Mouse (Mus musculus): ENCODE data around the gene Tpcn2. TPM values are rescaled to one million over a fixed set of nuclear protein-coding genes. Genes with fewer than 3 reads are reported as not detected.
A peak's percentile ranks its signal among the peaks of the same experiment; 100 is the strongest.

Gene Tpcn2
- 1 to 10 TPM; 1.7 to 3.4 TPM for total RNA-seq (2021)
- long read RNA-seq, experiment 1, partial matches to known transcripts, result 0 of 2 reads
- long read RNA-seq, experiment 1, other reads (novel, unspliced or antisense), result 2 of 2 reads
- long read RNA-seq, experiment 2, result 0 reads

DNA sequence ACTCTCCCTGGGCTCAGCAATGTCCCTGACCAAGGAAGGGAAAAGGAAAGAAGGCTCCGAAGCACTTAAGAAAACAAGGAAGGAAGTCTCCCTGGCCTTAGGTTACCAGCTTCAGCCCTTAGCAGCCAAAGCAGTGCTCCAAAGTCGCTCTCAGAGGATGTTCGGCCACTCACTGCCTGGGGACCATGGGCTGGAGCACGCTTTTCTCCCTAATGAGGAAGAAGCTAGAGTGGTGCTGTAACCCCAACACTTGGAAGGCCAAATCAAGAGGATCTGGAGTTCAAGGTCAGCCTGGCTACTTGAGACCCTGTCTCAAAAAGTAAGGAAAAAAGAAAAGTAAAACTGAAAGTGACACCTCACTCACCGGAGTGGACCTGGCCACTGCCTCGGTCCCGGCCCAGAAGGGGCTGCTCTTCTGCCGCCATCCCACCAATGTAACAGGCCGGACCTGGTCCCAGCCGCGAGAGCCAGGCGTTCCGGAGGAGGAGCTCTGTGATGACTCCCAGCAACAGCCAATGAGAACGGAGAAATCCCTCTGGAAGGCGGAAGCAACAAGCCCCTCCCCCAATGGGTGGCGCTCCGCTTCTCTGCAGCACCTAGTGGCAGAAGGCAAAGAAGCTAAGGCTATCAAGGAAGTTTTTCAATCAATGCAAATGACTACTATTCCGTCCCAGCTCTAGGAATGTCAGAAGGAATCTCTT lies at the start of gene Tpcn2:
TSS of gene Tpcn2 (minus strand) at position 525 of the 701 bp plus-strand sequence.
- peak; percentile 94 to 97 for DNase-seq

DNA sequence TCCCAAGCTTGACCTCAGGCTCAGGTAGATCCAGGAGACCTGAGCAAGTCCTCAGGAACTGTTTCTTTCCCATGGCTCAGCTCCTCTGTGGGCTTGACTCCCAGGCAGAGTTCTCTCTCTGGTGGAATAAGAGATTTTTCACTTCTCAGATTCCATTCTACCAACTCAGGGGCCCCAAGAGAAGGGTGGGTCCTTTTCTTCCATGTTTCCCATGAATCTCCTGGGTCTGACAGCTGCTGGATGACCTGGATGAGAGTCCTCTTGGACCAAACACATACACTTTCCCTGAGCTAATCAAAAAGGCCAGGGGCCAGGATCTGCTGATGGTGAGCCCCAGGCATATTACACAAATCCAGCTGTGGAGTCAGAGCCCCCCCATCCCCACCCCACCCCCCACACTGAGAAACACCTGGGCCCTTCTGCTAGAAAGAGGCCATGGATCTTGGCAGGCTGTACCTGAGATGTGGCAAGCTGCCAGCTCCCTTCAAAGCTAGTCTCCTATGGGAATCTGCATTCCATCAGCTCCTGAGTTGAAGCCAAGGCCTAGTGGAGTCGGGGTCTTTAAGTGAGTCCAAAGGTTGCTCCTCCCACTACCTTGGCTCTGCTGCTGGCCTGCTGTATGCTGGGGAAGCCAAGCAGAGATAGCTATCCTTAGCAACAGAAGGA lies 48.7 kb upstream of the Tpcn2 start:
- DNase-seq, result peak in 1 of 2 experiments; percentile 17

DNA sequence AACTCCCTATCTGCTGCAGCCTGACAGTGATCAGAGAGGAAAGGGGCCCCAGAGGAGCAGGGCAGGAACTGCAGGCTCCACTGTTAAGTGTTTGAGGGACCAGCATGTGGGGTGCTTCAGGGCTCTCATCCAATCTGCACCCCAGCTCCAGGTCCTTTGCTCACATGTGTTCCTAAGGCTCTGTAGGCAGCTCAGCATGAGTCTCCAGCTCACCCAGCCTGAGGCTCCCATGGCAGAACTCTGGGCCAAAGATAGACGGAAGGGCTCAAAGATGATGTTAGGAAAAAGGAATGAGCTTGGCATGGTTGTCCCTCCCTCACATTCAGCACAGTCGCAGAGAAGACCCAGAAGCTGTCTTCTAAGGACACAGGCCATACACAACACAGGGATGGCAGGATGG lies 46.8 kb upstream of the Tpcn2 start:
- no peak for DNase-seq

DNA sequence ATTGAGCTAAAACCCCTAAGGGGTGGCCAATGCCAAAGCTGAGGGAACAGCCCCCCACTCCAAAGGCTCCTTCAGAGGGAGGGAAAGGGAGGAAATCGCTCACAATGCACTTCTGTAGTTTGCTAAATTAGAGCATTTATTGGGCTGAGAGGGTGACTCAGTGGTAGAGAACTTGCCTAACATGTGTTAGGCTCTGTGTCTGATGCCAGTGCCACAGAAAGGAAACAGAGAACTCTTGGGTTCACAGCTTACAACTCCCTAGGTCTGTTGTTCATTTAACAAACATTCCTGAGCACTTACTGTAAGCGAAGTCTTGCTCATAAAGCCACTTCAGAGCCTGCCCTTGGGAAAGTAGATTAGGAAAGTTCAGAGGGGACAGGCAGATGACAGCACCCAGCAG lies 46.2 kb upstream of the Tpcn2 start:
- no peak for DNase-seq

DNA sequence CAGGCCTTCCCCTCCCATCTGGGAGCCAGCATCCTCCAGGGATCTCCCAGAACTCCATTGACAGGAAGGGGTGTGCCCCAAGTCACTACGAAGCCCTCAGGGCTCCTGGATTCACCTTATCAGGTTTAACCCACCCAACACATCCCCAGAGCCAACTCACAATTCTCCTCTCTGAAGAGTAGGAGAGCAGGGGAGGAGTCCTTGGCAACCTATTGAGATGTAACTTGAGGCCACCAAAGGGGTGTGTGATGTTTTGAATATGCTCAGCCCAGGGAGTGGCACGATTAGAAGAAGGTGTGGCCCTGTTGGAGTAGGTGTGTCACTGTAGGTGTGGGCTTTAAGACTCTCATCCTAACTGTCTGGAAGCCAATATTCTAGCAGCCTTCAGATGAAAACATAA lies 41.9 kb upstream of the Tpcn2 start:
- DNase-seq, result no peak

DNA sequence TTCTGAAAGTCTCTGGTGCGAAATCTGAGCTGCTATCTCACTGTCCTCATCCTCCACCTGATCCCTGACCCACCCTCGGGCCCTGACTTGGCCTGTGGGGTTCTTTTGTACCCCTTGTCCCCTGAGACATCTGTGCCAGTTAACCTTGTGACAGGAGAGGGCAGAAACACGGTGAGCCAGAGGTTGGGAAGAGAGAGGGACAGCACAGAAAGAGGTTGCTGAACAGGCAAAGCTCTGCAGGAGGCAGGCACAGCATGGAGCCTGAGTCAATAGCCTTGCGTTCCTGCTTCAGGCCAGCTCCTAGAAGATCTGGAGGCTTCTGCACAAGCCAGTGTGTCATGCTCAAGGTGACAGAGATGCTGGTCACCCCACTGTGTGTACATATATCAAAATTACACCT lies 39.8 kb upstream of the Tpcn2 start:
- DNase-seq, result no peak

DNA sequence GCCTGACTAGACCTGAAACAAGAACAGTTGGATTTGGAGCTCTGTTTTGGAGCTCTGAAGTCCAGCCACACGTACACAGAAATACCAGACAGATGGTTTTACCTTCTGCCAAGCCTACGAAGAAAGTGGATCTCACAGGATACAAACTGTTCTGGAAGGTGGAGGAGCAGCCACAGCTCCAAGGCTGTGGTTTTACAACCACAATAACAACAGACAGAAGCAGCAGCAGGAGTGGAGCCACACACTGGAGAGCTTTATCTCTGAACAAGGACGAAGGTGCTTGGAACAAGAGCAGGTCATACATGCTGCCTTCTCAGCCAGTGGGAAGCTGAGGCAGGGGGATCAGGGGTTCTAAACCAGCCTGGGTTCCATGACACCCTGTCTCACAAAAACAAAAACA lies 35.7 kb upstream of the Tpcn2 start:
- DNase-seq, result no peak

DNA sequence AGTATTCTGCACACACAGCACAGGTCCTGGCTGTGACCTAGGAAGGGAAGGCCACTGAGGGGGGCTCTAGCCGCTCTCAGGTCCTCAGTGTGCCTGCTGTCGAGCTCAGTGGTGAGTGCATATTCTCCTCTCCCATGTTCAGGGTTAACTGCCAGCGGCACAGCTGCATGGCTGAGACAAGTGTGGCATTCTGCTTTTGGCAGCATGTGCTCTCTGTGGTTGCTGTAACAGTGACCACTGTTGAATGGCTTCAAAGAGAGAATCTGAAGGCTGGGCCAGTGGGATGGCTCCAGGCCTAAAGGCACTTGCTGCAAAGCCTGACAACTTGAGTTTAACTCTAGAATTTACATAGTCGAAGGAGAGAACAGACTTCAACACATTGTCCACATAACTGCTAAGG lies 33.7 kb upstream of the Tpcn2 start:
- no peak for DNase-seq

DNA sequence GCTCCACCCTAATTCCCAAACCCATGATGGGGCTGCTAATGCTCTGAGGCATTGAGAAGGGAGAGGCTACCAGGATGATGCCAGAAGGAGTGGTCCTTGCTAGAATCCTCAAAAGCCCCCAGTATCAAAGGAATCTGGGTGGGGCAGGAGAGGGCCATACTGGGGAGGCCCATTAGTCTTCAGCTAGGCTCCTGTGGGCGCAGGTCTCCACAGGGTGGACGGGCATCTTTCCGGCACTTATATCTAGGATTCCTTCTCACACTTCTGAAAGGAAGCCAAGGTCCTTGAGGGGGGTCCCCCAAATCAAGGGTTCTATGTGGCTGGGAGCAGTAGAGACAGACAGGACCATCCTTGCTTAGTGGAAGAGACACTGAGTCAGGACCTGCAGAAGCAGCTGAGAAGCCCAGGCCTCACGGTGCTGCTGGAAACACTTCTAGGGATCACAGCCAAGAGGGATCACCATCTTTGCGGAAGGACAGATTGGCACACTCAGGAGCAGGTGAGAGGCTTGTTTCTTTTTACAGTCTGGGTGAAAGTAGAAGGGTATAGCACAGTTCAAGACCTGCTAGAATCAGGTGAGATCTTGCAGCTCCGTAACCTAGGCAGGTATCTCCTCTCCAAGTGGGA lies 31.1 kb upstream of the Tpcn2 start, which contains the start of gene Mrgprd:
TSS of gene Mrgprd (plus strand) at position 51 of the 627 bp plus-strand sequence.
- no peak for DNase-seq

DNA sequence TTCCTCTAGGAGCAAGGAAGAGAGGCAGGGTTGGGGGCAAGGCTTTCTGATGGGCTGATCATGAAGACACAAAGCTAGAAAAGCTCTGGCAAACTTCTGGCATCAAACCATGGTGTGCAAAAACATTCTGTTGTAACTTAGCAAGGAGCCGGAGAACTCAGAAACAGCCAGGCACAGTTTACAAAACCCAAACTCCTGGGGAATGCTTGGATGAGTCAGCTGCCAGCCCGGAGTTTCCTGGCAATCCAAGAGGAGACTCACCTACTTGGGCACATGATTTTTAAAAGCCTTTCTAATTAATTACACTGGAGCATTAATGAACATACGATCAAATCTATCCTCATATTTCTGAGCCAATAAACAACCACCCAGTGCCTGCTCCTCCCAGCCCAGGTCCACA lies 28.3 kb upstream of the Tpcn2 start:
- no peak for DNase-seq

DNA sequence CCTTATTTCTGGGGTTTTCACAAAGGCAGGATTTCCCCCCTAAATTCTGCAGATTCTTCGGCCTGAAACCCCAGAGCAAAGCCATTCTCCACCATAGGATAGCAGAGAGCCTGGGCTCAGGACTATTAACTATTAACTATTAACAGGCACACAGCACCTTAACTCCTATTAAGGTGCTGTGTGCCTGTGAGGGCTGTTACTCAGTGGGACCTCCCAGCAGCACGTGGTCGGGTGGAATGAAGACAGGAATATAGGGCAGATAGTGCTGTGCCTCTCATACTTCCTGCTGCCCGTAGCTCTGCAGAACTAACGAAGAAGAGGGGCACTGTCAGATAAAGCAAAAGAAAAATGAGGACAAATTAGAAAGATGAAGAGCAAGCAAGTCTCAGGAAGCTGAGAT lies 26.7 kb upstream of the Tpcn2 start:
- no peak for DNase-seq

DNA sequence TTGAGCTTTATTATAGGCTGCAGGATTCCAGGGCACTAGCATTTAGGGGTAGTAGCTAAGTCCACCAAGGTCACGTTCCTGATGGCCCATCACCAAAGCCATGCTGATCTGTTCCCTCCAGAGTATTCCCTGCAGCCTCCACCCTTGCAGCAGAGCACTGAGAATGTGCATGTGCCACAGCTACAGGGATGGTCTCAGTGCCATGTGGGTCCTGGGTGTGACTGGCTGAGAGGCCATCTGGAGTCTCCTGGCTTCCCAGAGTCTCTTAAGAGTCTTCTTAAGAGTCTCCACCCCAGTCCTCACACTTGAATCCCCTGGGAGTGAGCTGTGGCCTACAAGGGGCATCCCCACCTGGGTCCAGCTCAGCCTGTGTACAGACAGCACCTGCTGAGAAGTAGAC lies 26.1 kb upstream of the Tpcn2 start:
- no peak for DNase-seq

DNA sequence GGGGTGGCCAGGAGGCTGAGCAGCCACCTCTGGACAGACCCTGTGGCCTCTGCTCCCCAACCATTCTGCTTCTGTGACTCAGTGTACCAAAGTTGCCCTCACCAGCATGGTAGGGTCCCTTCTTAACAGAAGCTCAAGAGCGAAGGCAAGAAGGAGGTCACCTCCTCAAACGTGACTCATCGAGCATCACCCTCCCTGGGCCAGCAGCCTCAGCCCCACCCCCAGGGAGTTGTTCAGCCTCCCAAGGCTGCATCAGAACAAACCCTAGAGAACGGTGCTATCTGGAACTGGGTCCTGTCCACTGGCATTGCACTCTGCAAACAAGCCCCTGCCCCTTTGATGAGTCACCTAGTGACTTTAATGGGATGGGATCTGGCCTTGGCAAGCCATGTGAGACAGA lies 25.1 kb upstream of the Tpcn2 start:
- DNase-seq, result peak; percentile 33 to 41

DNA sequence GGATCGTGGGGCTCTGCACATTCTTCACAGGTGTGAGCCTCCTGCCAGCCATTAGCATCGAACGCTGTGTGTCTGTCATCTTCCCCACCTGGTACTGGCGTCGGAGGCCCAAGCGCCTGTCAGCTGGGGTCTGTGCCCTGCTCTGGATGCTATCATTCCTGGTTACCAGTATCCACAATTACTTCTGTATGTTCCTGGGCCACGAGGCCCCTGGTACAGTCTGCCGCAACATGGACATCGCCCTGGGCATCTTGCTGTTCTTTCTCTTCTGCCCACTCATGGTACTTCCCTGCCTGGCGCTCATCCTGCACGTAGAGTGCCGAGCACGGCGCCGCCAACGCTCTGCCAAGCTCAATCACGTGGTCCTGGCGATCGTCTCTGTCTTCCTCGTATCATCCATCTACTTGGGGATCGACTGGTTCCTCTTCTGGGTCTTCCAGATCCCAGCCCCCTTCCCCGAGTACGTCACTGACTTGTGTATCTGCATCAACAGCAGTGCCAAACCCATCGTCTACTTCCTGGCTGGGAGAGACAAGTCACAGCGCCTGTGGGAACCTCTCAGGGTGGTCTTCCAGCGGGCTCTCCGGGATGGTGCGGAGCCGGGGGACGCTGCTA lies 24.4 kb upstream of the Tpcn2 start:
- no peak for DNase-seq

DNA sequence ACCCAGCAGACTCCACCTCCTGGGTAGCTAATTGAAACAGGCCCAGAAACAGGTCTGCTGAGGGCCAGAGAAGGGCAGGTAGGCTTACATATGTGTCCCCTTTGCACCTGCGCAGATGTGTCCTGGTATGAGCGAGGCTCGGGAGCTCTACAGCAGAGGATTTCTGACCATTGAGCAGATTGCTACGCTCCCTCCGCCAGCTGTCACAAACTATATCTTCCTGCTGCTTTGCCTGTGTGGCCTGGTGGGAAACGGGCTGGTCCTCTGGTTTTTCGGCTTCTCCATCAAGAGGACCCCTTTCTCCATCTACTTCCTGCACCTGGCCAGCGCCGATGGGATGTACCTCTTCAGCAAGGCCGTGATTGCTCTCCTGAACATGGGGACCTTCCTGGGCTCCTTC lies 23.8 kb upstream of the Tpcn2 start:
- no peak for DNase-seq

DNA sequence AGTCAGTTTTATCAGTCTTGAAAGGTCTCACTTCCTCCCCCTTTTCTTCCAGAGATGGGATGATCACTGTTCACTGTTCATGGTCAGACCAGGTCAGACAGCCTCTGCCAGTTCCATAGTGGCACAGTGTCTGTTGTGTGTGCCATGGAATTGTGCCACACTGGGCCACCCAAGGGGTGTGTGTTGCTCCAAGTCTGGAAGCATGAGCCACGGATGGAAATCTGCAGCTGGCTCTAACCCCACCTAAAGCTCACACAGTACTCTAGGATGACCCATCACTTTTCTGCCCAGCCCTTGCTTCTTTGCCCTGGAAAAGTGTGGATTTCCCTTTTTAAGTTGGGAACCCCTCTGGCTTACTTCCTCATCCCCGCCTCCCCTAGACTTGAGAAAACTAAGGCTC lies 20.3 kb upstream of the Tpcn2 start:
- no peak for DNase-seq

DNA sequence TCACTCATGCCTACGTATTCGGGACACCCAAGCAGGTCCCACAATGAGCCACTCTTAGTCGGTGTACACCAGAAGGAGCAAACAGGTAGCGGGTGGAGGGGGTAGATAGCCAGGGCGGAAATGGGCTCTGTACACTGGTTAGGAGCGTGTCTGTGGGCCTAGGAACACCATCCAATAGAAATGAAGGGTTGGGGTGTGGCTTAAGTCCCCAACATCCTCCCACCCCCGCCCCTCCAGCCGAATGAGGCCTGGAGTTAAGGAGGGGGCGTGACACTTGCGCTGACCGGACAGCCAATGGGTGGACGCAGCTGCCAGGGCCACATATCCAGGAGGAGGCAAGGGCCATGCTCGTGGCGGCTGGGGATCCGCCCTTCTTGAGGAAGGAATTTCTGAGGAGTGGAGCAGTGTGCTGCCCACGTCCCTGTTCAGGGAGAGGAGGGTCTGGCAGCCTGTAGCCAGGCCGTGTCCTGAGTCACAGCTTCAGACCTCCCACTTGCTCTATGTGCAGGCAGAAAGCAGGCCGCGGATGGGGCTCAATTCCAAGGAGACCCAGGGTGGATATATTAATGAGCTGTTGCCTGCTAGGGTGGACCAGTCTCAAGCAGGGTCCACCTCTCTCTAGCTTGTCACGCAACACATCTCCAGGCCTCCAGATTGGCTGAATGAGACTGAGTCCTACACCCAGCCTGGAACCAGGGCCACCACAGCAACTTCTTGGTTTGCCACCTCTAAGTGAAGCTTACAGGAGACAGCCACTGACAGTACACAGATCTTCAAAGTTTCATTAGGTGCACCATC lies 18.9 kb upstream of the Tpcn2 start:
- peak; percentile 68 to 85 for DNase-seq

DNA sequence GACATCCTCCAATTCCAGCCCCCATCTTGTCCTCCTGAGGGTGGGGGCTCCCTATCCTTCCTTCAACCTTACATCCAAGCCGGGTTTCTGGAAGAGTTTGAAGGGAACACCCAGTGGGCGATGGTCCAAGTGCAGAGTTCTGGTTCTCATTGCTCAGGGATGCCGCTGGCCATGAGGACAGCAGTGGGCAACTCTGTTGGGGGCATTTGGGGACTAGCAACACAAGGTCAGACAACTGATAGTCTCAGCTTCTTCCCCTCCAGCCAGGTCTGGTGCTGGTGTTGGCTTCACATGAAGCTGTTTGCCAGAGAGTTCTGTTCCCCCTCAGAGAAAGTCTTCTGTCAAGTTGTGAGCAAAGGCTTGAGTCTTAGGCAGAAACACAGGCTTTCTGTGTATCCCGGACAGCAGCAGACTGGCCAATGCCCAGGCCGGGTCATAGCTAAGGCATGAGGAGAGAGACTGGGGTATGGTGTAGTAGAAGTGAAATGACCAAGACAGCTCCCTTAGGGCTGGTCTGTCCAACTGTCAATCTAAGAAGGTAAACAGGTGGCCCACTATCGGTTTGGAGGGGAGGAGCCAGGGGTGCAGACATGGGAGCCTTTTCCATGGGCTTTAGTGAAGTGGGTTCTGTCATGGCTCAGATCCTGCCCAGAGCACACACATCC lies 17.7 kb upstream of the Tpcn2 start:
- peak; percentile 52 to 69 for DNase-seq

DNA sequence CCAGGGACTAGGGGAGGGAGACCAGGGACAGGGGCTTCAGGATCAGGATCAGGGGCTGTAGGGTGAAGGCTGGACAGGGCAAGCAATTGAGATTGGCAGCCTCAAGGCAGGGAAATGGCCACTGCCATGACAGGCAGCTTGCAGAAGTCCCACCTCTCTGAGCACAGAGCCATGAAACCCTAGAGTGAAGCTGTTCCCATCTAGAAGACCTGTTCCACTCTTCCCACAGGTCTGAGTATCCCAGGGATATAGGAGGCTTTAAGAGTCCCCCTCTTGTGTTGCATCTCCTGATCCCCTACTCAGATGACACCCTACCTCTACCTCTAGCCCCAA lies 17.2 kb upstream of the Tpcn2 start:
- no peak for DNase-seq

DNA sequence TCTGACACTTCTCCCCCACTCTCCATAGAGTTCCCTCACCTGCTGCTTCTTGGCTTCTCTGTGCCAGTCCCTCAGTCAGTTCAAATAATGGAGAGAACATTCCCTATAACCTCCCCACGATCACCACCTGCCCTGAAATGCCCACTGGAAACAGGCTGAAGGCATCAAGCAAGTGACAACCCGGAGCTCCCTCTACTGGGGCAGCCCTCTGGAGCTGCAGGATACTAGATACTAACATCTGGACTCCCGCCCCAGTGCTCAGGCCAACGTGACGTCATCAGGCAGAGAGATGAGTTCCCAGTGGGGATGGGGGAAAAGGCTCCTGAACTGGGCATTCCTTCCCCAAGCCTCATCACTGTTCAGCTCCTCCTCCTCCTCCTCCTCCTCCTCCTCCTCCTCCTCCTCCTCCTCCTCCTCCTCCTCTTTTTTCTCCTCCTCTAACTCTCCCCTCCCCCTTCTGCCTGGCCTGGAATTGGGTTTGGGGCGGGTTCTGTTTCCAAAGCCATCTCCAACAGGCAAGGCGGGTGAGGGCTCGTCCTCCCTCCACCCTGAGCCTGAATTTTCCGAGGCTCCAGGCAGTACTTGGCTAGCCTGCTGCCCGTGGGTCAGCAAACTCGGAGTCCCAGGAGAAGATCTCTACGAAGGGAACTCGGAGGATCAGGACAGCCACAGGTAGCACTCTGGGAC lies 16.7 kb upstream of the Tpcn2 start, which contains the start of gene Mrgprf:
TSS of gene Mrgprf (plus strand) at position 508 of the 687 bp plus-strand sequence.
- peak; percentile 88 to 91 for DNase-seq

All from heart, adult 18-20 months (tissue).